Mouse (Mus musculus) kidney, embryonic 14.5 days (tissue): ENCODE measurements around the gene Nphs1. TPM values are rescaled to one million over a fixed set of nuclear protein-coding genes. Genes with fewer than 3 reads are reported as not detected.

Experiments
- ATAC-seq: fragments of 200-750 bp; cut with Nextera tagmentation; 2 replicates; pipeline ENCODE4 v1.8.0; 2017; ENCODE audit warnings: moderate number of reproducible peaks, mild to moderate bottlenecking, moderate TSS enrichment, moderate library complexity; ENCODE audit not compliant: low FRiP score, low TSS enrichment
- H3K27ac ChIP-seq: fragments of 300-500 bp; sonication (generic); 2 replicates; pipeline ENCODE4 v1.5.1; 2014; ENCODE audit warnings: low read depth, mild to moderate bottlenecking, low read length, moderate library complexity, mixed read lengths
- H3K27me3 ChIP-seq: fragments of 300-500 bp; sonication (generic); 2 replicates; pipeline ENCODE4 v1.6.1; 2014; ENCODE audit warnings: mild to moderate bottlenecking, low read length; ENCODE audit not compliant: control insufficient read depth, insufficient read depth
- H3K36me3 ChIP-seq: fragments of 300-500 bp; sonication (generic); 2 replicates; pipeline ENCODE4 v1.6.1; 2014; ENCODE audit warnings: low read length, mixed read lengths; ENCODE audit not compliant: control insufficient read depth, insufficient read depth
- H3K4me1 ChIP-seq: fragments of 300-500 bp; sonication (generic); 2 replicates; pipeline ENCODE4 v1.6.1; 2014; ENCODE audit warnings: low read length, mixed read lengths; ENCODE audit not compliant: control insufficient read depth, insufficient read depth
- H3K4me2 ChIP-seq: fragments of 300-500 bp; sonication (generic); replicated peaks from 2 replicates; pipeline ENCODE4 v1.6.1; 2014; ENCODE audit warnings: low read depth, mild to moderate bottlenecking, low read length
- H3K4me3 ChIP-seq: fragments of 300-500 bp; sonication (generic); 2 replicates; pipeline ENCODE4 v1.5.1; 2014; ENCODE audit warnings: mild to moderate bottlenecking, low read length
- H3K9ac ChIP-seq: fragments of 300-500 bp; sonication (generic); 2 replicates; pipeline ENCODE4 v1.6.1; 2014; ENCODE audit warnings: low read depth, mild to moderate bottlenecking, low read length, moderate library complexity
- H3K9me3 ChIP-seq: fragments of 300-500 bp; sonication (generic); 2 replicates; pipeline ENCODE4 v1.6.1; 2016; ENCODE audit warnings: low read length; ENCODE audit not compliant: control insufficient read depth
- WGBS: fragments of 180-500 bp; shearing (Covaris S2); extraction: QIAGEN DNeasy Blood & Tissue Kit; methylation state at CpG from one replicate; pipeline ENCODE4 v1.1.7; 2014; 5-methylcytosine and 5-hydroxymethylcytosine counted together
- polyA plus RNA-seq: library from polyadenylated mRNA; unstranded; fragments of >200 nt; fragmentation: Nextera tagmentation; extraction: Ambion mirVana; gene quantifications from 2 replicates; pipeline ENCODE4 v1.2.1, GENCODE M21; 2014

The Nphs1 gene
- polyA plus RNA-seq, 1 experiment from 2014 or later, result 3.0 TPM

DNA sequence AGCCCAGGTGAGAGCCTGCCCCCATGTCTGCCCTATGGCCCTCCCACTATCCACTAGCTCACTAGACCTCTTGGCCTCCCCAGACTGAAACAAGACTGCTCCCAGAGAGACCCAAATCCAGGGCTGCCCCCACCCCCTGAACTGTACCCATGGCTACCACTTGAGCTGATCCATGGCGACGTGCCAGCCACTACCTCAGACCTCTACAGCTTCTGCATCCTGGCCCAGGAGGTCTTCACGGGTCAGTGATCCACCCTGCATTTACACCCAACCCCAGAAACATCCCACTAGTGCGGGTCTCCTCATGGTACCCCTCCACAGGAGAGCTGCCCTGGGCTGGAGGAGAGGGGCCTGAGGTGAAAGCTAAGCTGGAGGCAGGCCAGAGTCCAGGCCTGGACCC, 62.3 kb downstream of the Nphs1 start:
- H3K36me3 ChIP-seq, result peaks cover 14% of the 10 kb centered on the region
- H3K27me3 ChIP-seq, result no peaks in the 10 kb centered on the region
- H3K27ac ChIP-seq, result no peak overlapping the region
- H3K4me2 ChIP-seq, result no peak overlapping the region
- no peaks in the 10 kb centered on the region for H3K9me3 ChIP-seq
- H3K4me1 ChIP-seq, result 0 out of 2 replicates have a peak, but pooled peaks cover 3% of the 10 kb centered on the region
- no peak for ATAC-seq
- WGBS, result 35% methylated on average over 4 of the region's 4 CpGs
- no peak overlapping the region for H3K4me3 ChIP-seq
- no peak overlapping the region for H3K9ac ChIP-seq

DNA sequence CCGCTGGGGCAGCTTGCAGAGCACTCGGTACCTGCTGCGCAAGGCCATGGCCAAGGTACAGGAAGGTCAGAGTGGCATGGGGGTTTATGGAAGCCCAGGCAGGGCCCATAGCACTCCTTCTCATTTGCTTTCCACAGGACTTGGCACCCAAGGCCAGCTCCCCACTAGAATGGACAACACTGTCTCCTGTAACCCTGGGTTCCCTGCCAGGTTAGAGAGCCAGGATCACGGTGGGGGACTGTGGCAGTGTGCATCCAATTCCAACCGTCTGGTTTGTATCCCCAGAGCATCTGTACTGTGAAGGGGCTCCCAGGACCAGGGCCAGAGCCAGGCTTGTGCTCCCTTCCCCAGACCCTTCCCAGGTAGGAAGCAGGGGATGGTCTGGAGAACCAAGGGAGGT, 62.7 kb downstream of the Nphs1 start:
- WGBS, result 84% methylated on average over 5 of the region's 5 CpGs
- ATAC-seq, result no peak
- Histone ChIP-seq H3K27me3 (no peaks in the 10 kb centered on the region), H3K9ac (no peak overlapping the region), H3K36me3 (peaks cover 17% of the 10 kb centered on the region), H3K4me1 (peaks cover 5% of the 10 kb centered on the region), H3K27ac (no peak overlapping the region), H3K9me3 (no peaks in the 10 kb centered on the region), H3K4me3 (no peak overlapping the region), H3K4me2 (no peak overlapping the region)

DNA sequence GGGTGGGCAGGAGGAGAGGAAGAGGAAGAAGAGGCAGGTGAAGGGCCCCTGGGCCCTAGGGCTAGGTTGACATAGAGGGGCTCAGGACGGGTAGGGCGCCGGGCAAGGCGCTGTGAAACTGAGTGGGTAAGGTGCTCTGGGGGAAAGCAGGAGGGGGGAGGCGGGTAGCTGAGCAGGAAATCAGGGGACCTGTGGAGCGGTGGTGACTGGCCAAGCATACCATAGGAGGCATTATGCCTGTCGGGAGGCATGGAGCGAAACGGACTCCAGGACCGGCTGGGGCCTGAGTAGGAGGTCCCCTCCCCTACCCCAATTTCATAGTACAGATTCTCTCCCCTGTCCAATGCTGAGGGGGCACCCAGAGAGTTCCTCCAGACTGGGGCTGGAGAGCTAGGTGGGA, 64.8 kb downstream of the Nphs1 start:
- no peaks in the 10 kb centered on the region for H3K27me3 ChIP-seq
- H3K9ac ChIP-seq, result no peak overlapping the region
- H3K9me3 ChIP-seq, result no peaks in the 10 kb centered on the region
- 54% methylated on average over 10 of the region's 10 CpGs for WGBS
- peaks cover 29% of the 10 kb centered on the region for H3K36me3 ChIP-seq
- no peak overlapping the region for H3K4me2 ChIP-seq
- H3K4me3 ChIP-seq, result no peak overlapping the region
- peak; percentile 21; the same call in 1 of the 2 replicates for ATAC-seq
- peak overlapping the region; percentile 38; the same call in 1 of the 2 replicates for H3K27ac ChIP-seq
- peaks cover 17% of the 10 kb centered on the region for H3K4me1 ChIP-seq

DNA sequence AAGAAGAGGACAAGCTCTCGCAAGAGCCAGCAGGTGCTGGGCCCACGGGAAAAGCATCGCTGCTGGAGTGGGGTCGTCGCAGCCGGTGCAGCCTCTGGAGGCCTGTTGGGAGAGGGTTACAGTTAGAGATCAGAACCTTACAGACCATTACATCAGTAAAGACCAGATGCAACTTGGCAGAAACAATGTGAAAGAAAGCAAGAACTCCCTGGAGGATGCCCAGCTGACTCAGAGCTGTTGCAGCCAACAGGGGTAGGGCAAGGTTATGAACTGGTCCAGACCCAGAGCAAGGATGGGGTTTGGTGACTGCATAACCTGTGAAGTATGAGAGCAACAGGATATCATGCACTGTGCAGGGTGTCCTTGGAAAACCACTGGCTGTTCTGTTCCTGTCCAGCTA, 66.4 kb downstream of the Nphs1 start:
- H3K27ac ChIP-seq, result no peak overlapping the region; the same call in 1 of the 2 replicates
- no peaks in the 10 kb centered on the region for H3K9me3 ChIP-seq
- H3K27me3 ChIP-seq, result no peaks in the 10 kb centered on the region
- peaks cover 45% of the 10 kb centered on the region for H3K36me3 ChIP-seq
- peaks cover 17% of the 10 kb centered on the region for H3K4me1 ChIP-seq
- no peak for ATAC-seq
- 85% methylated on average over 6 of the region's 6 CpGs for WGBS
- H3K4me3 ChIP-seq, result no peak overlapping the region
- no peak overlapping the region for H3K4me2 ChIP-seq
- no peak overlapping the region for H3K9ac ChIP-seq

DNA sequence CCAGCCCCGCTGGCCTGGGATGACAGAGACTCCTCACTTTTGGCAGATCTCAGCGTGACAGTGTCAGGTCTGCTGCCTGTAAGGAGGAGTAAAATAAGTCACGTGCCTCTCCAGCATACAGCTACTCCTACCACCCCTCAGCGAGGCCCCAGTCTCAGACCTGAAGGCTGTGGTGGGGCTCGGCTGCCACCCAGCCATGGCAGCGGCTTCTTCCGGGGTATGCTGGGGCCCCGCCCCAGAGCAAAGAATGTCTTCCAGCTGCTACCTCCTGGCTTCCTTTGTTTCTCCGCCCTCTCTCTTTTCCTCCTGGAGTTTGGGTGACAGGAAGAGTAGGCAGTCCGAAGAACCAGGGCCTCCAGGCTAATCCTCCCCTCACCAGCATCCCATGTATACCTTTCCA, 67.8 kb downstream of the Nphs1 start:
- Histone ChIP-seq H3K36me3 (peaks cover 59% of the 10 kb centered on the region), H3K27ac (peak overlapping the region; percentile 70), H3K4me3 (0 out of 2 replicates have a peak overlapping the region, but pooled peaks have one; percentile 8), H3K9ac (peak overlapping the region; percentile 25; the same call in 1 of the 2 replicates), H3K4me1 (peaks cover 17% of the 10 kb centered on the region), H3K27me3 (no peaks in the 10 kb centered on the region), H3K9me3 (no peaks in the 10 kb centered on the region), H3K4me2 (peak overlapping the region; percentile 30)
- ATAC-seq, result peak; percentile 33; the same call in 1 of the 2 replicates
- 22% methylated on average over 10 of the region's 10 CpGs for WGBS

DNA sequence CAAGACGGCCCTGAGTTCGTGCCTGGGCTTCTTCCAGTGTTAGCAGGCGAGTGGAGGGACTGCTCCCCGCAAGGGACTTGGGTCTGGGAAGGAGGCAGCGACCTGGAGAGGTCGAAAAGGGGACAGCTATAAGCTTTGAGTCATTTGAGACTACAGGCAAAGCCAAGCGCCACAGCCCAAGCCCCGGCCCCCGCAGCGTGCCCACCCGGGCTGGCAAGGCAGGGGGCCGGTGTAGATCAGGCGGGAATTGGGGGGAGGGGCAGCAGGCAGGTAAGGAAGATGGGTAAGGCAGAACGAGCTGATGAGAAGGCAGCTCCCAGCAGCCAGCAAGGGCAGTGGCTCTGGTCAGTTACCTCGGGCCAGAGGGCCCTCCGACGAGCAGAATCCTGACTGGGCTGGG, 68.3 kb downstream of the Nphs1 start:
- 0 out of 2 replicates have a peak overlapping the region, but pooled peaks have one; percentile 8 for H3K4me3 ChIP-seq
- no peaks in the 10 kb centered on the region for H3K27me3 ChIP-seq
- H3K4me1 ChIP-seq, result peaks cover 17% of the 10 kb centered on the region
- H3K9me3 ChIP-seq, result no peaks in the 10 kb centered on the region
- H3K27ac ChIP-seq, result peak overlapping the region; percentile 70
- H3K4me2 ChIP-seq, result peak overlapping the region; percentile 30
- H3K36me3 ChIP-seq, result peaks cover 61% of the 10 kb centered on the region
- ATAC-seq, result no peak; the same call in 1 of the 2 replicates
- WGBS, result 11% methylated on average over 17 of the region's 17 CpGs
- peak overlapping the region; percentile 25; the same call in 1 of the 2 replicates for H3K9ac ChIP-seq

DNA sequence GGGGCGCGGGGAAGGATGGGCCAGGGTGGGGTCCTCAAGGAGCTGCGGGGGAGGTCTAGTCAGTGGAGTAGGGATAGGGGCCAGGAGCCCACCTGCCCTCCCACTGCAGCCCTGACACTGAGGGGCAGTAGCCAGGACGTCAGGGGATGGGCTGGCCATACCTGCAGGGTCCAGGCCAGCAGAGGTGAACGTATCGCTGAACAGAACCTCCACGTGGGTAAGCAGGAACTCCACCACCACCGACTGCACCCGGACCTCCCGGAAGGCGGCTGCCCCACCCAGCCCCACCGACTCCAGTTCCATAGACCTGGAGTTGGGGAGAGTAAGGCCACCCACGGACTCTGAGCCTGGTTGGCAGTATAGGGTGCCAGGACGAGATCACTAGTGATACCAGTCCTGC, 68.9 kb downstream of the Nphs1 start:
- no peak overlapping the region for H3K9ac ChIP-seq
- H3K4me1 ChIP-seq, result peaks cover 17% of the 10 kb centered on the region
- H3K27ac ChIP-seq, result no peak overlapping the region
- H3K4me2 ChIP-seq, result no peak overlapping the region; the same call in 1 of the 2 replicates
- no peak for ATAC-seq
- no peaks in the 10 kb centered on the region for H3K9me3 ChIP-seq
- 71% methylated on average over 14 of the region's 14 CpGs for WGBS
- H3K27me3 ChIP-seq, result no peaks in the 10 kb centered on the region
- no peak overlapping the region for H3K4me3 ChIP-seq
- peaks cover 67% of the 10 kb centered on the region for H3K36me3 ChIP-seq

DNA sequence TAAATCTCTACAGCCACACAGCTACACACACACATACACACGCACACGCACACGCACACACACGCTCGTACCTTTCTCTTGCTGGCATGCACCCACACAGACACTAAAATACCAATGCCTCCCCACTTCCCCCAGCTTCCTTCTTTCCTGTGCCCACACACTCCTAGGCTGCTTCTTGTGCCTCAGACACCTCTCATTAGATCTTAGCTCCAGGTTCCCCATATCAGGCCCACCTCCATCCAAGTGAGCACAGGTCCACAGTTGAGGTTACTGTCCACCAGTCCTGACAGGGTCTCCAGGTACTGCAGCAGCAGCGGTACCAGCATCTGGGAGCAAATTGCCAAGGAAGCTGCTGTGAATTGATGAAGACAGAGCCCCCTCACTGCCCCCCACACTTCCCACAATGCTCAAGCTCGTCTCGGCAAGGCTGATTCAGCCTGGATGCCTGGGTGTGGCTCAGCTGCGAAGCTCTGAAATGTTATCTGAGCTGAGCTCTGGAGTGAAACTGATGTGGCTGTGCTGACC, 73.2 kb downstream of the Nphs1 start:
- Histone ChIP-seq H3K9ac (no peak overlapping the region), H3K36me3 (peaks cover 50% of the 10 kb centered on the region)

DNA sequence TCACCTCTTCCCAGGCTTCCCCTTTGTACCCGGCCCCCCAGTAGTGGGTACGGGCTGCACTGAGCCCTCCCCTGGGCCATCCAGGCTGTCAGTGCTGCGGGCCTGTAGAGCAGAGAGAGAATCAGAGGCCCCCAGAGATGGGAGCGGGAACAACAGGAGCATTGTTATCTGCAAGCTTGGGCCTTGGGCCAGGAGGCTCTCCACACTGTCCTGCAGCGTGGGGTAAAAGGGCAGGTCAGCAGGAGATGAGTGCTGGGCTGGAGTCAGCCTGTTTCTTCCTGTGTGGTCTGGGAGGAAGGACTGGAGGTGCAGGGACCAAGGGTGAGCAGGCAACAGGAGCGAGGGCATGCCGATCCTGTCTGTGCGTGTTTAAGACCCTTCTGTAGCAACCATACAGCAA, 74.8 kb downstream of the Nphs1 start:
- peaks cover 43% of the 10 kb centered on the region for H3K36me3 ChIP-seq
- H3K4me2 ChIP-seq, result no peak overlapping the region
- no peak for ATAC-seq

More for the DNA sequence above, 73.2 kb downstream of the Nphs1 start:
- Histone ChIP-seq H3K4me1 (peaks cover 25% of the 10 kb centered on the region), H3K4me2 (no peak overlapping the region), H3K27ac (no peak overlapping the region), H3K9me3 (no peaks in the 10 kb centered on the region), H3K27me3 (no peaks in the 10 kb centered on the region), H3K4me3 (no peak overlapping the region)
- no peak for ATAC-seq
- WGBS, result 77% methylated on average over 9 of the region's 9 CpGs

More for the DNA sequence above, 74.8 kb downstream of the Nphs1 start:
- no peak overlapping the region for H3K27ac ChIP-seq
- H3K27me3 ChIP-seq, result no peaks in the 10 kb centered on the region
- H3K4me1 ChIP-seq, result peaks cover 18% of the 10 kb centered on the region
- H3K4me3 ChIP-seq, result 0 out of 2 replicates have a peak overlapping the region, but pooled peaks have one; percentile 73
- no peaks in the 10 kb centered on the region for H3K9me3 ChIP-seq
- 43% methylated on average over 8 of the region's 8 CpGs for WGBS
- peak overlapping the region; percentile 28; the same call in 1 of the 2 replicates for H3K9ac ChIP-seq
